Mouse (Mus musculus): ENCODE measurements around the gene Olfr761. TPM values are rescaled to one million over a fixed set of nuclear protein-coding genes. Genes with fewer than 3 reads are reported as not detected.
"Not testable (repeated sequence)": the region's sequence is repeated elsewhere in the genome, so short reads cannot be mapped to it uniquely, and the experiment has no call there.

Gene Olfr761
- total RNA-seq (2021) = not detected
- long read RNA-seq, experiment 1 = 0 reads
- long read RNA-seq, experiment 2 = 0 reads

GRCm38 (mm10) chr17:37952979-37953378 lies at the start of gene Olfr761:
Gene Olfr761, minus strand, starts transcription at chr17:37953079.
- no peak for DNase-seq
- intact Hi-C loops (cut with DNase I; ENCODE audit: low total_unique reads) = no loop called here

GRCm38 (mm10) chr17:37995635-37996307 lies 42.9 kb upstream of the Olfr761 start:
- no peak for DNase-seq
- intact Hi-C loops (cut with DNase I; ENCODE audit: low total_unique reads) = no loop called here

GRCm38 (mm10) chr17:37990453-37990961 lies 37.6 kb upstream of the Olfr761 start:
- DNase-seq = no peak
- intact Hi-C loops (cut with DNase I; ENCODE audit: low total_unique reads) = no loop called here

GRCm38 (mm10) chr17:37973591-37973990 lies 20.7 kb upstream of the Olfr761 start:
- intact Hi-C loops (cut with DNase I; ENCODE audit: low total_unique reads) = no loop called here
- DNase-seq = no peak

- DNase-seq = no peak
- intact Hi-C loops (cut with DNase I; ENCODE audit: low total_unique reads) = no loop called here
Measured at GRCm38 (mm10) chr17:37920248-37920647, 32.6 kb downstream of the Olfr761 start, which contains the start of gene Olfr128. Gene Olfr128, plus strand, starts transcription at chr17:37920548.

- DNase-seq; intact Hi-C loops (cut with DNase I; ENCODE audit: low total_unique reads): not testable (repeated sequence)
Measured at GRCm38 (mm10) chr17:37906821-37907220, 46.1 kb downstream of the Olfr761 start.

Other genes starting within 250 kb of the Olfr761 start
- gene Olfr120, start 231.3 kb downstream of the Olfr761 start, total RNA-seq (2021) = not detected
- gene Olfr121, start 204.2 kb downstream of the Olfr761 start, total RNA-seq (2021) = not detected
- not detected for gene Olfr122, start 184.5 kb downstream of the Olfr761 start, total RNA-seq (2021)
- gene Olfr123, start 159.6 kb downstream of the Olfr761 start, total RNA-seq (2021) = not detected
- gene Olfr124, start 153.2 kb downstream of the Olfr761 start, total RNA-seq (2021) = not detected
- gene Olfr125, start 120.1 kb downstream of the Olfr761 start, total RNA-seq (2021) = not detected
- not detected for gene Olfr126, start 105.6 kb downstream of the Olfr761 start, total RNA-seq (2021)
- not detected for gene Olfr127, start 52.6 kb downstream of the Olfr761 start, total RNA-seq (2021)
- not detected for gene Olfr128, start 32.5 kb downstream of the Olfr761 start, total RNA-seq (2021)
- not detected for gene Olfr129, start 107.0 kb upstream of the Olfr761 start, total RNA-seq (2021)
- not detected for gene Olfr130, start 110.8 kb upstream of the Olfr761 start, total RNA-seq (2021)
- not detected for gene Olfr131, start 135.6 kb upstream of the Olfr761 start, total RNA-seq (2021)
- not detected for gene Olfr132, start 181.4 kb upstream of the Olfr761 start, total RNA-seq (2021)
- not detected for gene Olfr133, start 192.2 kb upstream of the Olfr761 start, total RNA-seq (2021)
- not detected for gene Olfr134, start 218.3 kb upstream of the Olfr761 start, total RNA-seq (2021)